Mouse (Mus musculus) naive thymus-derived CD4-positive, alpha-beta T cell, adult 2 months (primary cell): ENCODE measurements around the gene Tbc1d2b.

Experiments
- DNase-seq: peaks from one replicate; pipeline ENCODE4 v3.0.0-alpha.2; 2011; ENCODE audit warnings: low read depth

Gene Tbc1d2b

DNA sequence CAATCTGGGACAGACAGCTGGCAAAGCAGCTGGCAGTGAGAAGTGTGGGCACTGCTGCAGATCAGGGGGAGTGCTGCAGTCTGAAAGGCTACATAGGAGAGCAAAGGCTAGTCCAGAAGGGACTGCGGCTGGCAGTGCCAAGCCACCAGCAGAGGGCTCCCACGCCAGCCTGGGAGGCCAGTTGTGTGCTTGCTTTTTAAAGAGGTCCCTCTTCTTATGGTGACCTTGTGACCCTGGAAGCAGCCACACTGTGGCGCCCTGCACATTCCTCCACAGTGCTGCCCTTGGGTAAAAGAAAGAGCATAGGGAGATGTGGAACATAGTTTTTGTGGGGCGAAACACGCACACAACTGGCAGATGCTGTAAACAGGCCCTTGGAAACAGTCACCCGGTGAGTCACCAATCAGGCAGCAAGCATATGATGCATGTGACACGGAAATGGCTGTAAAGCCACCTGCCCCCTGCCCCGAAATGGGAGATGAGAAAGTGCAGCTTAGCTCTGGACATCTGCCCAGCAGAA, 66.1 kb downstream of the Tbc1d2b start:
- DNase-seq: no peak

DNA sequence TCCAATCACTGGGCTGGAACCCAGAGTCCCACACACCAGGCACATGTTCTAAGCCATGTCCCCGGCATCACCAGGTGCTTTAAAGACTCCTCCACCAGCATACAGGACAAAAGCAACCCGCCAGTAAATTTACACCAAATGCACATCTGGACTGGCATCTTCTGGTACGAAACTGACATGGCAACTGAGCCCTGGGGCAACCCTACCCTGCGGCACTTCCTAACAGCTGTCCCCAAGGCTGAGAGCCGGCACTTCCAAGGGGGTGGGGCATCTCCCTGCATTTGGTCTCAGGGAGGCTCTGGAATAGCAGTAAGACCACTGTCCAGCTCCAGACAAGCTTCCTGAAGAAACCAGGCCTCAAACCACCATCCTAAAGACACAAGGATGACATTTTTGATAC, 67.4 kb downstream of the Tbc1d2b start:
- DNase-seq: no peak

DNA sequence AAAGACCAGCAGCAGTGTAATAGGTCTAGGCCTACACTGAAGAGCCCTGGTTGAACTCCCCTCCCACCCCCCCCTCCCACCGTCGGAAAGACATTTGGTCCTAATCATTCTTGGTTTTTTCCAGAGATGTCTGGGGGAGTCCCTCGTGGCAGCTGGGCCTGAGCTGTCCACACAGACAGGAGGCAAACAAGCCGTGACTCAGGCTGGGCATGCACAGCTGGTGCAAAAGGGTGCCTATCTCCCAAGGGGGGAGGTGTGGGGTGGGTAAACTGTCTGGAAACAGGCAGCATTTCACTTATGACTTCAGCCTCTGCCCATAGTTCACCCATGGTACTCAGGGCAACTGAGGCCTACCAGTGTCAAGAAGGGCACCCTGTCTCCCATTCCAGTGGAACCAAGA, 69.1 kb downstream of the Tbc1d2b start:
- no peak for DNase-seq

DNA sequence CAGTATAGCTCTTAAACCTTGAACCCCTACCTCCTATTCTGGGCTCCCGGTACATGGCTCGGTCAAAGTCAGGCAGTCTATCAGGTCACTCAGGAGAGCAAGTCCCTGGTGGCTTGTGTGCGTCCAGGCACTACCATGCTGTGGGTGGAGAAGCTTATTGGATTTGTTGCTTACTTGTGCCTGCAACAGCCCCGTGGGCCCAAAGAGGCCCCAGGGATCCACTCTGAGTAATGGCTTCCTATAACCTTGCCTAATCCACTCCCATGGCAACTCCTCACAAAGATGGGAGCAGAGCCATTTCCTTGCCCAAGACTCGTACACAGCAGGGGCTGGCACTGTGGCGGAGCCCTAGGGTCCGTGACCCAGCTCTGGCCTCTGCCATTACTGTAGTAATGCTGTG, 69.5 kb downstream of the Tbc1d2b start:
- DNase-seq: no peak

DNA sequence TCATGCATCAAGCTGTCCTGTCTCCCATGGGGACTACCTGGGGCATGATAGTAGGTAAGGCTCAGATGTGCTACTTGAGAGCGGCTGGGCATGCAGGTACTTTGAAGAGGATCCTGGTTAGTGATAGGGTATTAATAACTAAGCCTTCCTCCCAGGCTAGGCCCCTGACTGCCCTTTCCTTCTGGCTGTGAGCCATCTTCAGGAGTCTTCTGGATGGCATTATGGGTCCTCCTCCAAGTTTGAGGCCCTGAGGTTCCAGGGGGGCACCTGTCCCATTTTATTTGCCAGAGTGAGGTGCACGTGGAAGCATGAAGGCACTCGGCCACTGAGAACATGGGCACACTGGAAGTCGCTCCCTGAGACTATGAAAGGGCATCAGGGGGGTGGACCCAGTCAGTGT, 70.1 kb downstream of the Tbc1d2b start:
- DNase-seq: no peak

DNA sequence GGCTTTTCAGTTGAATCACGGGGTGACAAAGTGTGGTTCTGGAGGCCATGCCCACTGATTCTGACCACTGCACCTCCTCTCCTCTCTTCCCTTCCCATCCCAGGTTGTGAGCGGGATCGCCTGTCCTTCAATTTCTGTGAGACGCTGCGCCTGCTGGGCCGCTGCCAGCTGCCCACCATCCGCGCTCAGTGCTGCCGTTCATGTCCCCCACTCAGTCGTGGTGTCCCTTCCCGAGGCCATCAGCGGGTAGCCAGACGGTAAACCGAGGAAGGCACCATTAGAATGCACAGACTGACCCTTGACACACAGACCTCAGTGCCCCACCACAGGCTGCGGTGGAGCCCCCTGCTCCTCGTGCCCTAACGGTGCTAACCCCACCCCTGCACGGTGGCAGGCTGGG, 71.0 kb downstream of the Tbc1d2b start:
- no peak for DNase-seq

DNA sequence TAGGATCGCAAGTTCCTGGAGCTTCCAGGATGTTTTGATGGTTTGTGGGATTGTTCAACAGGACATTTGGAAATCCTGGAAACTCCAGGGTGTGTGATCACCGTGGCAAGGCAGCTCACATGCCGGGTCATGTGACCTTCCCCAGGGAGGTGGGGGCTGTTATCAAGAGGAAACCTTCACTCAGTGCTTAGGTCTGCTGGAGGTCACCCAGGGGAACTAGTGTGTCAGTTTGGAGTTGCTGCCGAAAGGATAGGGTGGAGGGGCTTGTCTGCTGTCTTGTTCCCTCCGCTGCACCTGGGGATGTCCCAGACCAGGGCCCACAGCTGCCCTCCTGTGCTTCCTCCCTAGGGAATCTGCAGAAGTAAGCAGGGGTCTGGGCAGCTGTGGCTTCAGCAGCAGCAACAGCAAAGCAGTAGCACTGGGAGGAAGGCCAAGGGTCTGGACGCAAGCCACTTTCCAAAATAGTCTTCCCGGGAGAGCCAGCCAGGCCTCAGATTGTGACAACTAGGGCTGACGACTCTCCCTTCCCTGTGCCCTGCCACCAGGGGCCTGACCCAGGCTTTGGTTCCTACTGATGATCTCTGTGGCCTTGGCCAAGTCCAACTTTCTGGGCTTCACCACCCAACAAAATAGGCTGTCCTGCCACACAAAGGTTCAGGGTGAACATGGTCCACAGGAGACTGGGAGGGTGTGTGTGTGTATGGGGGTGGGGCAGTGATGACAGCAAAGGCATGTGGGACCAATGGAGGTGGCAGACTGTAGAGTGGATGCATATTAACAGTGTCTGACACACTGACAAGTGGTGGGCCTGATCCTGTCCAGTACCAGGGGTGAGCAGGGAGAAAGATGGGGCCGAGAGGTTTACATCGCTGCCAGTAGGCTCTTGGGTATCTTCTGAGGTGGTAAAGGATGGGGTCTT, 71.8 kb downstream of the Tbc1d2b start:
- DNase-seq: no peak

DNA sequence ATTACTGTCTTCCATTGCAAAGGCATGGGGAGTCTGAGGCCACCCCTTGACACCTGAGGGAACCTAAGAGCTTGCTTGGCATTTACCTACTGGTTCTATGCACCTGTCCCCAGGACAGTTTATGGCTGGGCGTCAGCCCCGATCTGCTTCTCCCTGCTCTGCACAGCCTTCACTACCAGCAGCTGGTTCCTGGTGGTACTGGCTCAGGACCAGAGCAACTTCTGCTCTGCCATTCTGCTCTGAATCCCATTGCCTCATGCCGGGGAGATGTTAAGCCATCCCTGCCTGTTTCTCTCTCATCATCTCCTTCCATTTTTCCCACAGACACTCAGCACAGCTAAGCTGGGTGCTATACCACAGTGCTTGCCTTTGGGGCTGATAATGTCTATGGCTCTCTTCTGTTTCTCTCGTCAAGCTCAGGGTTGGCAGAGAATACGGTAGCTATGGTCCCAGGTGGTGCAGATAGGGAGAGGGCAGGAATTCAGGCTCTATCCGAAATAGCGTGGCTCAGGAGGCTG, 72.7 kb downstream of the Tbc1d2b start:
- no peak for DNase-seq

DNA sequence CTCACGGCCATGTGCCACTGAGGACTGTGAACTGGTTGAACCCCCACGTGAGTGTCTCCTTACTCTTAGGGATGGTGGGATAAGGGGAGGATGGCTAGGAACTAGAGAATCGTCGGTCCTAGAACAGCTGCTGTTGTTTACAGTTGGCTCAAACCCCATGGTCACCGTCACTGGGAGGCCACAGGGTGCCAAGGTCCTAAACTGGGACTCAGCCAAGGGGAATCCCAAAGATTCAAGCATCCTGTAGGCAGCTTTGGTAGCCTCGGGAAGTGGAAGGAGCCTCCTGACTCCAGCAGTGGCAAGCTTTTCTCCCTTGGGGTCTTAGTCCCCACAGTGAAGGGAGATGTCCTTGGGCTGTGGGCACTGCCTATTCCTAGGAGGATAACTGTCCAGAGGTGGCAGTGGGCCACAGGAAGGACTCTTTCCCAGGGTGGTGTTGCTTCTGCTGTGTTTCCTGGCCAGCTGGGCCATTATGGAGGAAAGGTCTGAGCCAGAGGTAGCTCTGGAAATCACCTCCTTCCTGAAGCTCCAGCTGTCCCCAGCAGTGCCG, 73.4 kb downstream of the Tbc1d2b start:
- DNase-seq: no peak

DNA sequence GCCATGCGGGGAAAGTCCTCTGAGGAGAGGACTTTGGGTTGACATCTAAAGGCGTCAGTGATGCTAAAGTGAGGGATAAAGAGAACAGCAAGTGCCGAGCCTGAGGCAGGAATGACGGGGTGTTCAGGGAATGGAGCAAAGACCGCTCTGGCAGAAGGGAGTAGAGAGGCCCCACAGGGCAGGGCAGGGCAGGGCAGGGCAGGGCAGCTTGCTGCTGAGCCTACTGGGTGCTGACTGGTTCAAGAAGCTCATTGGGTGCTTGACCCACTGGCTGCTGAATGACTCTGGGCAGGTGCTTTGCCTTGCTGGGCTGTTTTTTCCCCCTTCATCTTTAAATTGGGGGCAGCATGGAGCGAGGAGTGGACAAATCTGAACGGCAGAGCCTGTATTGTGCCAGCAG, 74.3 kb downstream of the Tbc1d2b start:
- no peak for DNase-seq

DNA sequence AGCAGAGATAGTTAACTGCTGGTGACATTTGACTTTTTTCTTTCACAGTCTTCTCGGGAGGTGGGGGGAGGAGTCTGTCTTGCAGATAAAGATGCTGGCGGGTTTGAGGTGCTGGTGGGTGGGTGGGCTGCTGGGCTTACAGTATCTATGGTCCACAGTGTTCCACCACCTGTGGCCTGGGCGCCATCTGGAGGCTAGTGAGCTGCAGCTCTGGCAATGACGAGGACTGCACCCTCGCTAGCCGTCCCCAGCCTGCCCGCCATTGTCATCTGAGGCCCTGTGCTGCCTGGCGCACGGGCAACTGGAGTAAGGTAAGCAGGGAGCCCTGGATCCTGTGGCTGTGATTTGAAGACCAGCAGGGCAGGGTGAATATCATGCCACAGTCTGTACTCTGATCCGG, 75.6 kb downstream of the Tbc1d2b start:
- DNase-seq: no peak

DNA sequence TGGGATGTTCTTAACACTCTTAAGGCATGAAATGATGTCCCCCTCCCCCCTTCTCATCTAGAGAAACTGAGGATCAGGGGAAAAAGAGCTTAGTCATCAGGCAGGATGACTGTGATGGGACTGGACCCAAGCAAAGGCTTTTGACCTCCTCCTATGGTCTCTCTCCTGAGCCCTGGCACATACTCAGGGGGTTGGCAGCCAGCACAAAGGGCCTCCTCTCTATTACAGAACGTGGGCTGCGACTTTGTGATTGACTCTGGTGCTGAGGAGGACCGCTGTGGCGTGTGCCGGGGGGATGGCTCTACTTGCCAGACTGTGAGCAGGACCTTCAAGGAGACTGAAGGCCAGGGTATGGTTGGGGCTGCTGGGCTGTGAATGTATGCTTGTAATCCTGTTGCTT, 81.2 kb downstream of the Tbc1d2b start:
- DNase-seq: no peak

DNA sequence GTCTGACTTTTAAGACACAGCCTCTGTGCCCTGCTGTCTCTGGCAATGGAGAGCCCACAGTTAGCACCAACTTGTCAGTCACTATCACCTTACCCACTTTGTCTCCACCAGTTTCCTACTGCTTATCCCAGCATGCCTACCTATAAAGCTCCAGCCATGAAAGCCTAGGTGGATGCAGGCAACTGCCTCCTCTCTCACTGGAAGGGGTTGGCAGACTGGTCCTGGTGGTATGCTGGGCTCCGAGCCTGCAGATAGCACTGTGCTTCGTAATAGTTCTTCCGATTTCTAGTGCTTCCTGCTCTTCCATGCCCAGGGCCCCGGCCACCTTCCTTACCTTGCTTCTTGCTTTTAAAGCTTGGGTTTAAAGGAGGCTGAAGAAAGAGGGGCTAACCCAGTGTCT, 81.7 kb downstream of the Tbc1d2b start:
- DNase-seq: no peak

DNA sequence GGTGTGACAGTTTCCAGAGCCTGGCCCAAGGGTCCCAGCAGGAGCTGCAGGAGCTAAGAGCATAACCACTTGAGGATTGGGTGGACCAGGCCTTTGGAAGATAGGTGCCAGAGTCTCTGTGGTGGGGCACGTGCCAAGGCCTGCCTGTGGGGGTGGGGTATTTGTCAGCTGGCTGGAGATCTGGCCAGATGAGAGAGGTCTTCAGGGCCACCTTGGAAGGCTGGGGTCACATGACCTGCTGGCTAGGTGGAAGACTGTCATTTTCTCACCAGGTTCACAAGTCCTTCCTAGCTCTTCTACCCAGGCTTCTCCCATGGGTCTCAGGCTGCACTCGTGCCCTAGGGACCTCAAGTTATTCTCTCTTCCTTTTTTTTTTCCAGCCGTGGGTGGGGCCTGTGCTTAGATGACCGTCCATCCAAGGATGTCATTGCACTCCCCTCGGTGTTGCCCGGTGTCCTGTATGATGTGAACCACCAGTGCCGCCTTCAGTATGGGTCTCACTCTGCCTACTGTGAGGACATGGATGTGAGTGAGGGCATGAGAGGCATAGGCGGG, 85.2 kb downstream of the Tbc1d2b start:
- no peak for DNase-seq

DNA sequence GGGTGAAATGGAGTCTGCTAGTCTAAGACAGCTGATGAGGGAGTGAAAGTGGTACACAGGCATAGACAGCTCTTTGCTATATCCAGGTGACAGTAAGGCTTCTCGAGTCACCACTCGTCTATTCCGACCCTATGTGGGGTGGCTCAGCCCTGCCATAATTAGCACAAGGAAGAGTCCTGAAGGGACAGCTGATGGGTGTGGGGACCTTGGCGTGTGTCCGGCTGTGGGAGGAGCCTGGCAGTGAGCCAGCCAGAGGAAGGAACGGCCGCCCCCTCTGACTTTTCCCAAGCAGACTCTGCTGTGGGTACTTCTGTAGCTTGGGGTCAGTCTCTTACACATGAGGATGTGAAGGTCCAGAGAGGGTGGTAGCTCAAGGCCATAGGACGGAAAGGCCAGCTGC, 86.5 kb downstream of the Tbc1d2b start:
- no peak for DNase-seq

DNA sequence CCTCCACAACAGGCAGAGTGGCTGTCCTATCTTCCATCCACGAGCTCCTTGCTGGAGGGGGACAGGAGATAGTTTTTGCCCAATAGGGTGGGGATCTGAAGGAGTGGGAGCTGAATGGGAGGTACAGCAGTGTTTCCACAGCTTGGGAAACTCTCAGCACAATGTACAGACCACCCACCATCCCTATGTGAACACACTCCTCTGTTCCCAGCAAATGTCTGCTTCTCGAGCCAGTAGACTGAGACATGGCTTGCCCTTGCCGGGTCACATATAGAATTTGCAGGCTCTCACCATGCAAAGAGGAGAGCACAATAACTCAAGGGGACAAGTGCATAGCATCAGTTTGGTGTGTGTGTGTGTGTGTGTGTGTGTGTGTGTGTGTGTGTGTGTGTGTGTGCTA, 87.1 kb downstream of the Tbc1d2b start:
- no peak for DNase-seq

DNA sequence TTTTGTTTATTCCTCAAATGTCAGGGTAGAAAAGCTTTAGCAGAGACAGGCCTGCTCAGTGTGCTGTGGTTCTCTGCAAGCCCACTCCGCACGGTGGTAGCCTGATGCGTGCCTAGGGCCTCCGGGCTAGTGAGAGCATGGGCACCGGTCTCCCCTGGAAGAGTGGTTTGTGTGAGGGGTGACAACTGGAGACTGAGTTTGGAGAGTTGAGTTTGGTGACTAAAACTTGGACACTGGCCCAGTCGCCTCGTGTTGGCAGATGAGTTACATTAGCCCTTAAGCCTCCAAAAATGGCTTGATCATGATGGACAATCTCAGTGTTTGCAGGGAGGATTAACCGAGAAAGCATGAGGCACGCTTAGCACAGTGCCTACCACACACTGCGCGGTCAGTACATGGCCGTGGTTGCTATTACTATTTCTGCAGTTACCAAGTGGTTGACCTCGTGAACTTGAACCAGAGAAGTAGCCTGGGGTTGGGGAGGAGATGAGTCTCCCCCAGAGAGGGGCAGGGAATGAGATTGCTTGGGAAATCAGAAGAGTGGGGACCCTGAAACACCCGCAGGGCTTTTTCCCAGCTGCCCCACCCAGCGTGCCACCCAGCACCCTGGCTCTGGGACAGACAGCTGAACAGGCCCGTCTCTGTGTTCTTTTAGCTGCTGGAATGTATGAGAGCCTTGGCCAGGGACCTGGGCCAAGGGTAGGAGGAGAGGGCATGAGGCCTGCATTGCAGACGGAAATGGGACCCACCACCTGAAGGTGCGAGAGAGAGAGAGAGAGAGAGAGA, 87.8 kb downstream of the Tbc1d2b start:
- DNase-seq: no peak

DNA sequence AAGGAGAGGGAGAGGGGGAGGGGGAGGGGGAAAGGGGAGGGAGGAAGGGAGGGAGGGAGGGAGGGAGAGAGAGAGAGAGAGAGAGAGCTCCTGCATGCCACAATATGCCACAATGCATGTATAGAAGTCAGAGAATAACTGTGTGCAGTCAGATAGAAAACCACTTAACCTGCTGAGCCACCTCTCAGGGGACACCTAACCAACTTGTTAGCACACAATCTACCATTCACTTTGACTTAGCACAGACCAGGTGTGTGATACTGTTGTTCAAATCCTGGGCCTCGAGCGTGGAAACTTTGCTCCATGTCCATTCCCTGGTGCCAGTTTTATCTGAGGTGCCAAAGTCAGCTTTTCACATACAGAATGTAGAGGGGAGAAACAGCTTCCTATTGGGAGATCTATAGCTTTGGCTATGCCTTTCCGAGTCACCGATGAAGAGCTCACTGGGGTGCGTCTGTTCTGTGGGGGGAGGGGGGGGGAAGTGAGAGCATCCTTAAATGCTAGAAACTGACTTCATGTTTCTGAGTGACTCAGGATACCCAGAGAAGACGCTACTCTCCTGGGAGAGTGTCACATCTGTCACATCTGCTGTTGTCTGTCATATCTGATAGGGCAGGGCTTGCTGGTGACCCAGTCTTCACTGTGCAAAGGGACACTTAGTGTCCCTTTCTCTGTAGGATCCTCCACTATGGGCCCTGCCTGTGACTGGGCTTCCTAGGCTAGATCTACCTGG, 88.8 kb downstream of the Tbc1d2b start:
- no peak for DNase-seq

DNA sequence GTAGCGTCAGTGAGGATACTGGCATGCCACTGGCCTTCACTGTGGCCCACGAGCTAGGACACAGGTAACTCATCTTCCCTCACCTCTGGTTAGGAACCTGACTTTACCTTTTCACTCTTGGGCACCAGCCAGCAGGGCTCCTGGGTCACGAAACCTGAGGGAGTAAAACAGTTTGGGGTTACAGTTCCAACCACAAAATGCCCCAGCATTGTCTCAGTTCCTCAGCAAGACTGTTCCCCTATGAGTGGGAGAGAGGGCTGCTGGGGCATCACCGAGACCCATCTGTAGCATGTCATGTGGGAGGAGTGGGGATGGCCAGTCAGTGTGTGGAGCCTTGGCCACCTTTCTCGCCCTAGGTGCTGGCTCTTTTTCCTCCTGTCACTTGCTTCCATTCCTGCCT, 91.2 kb downstream of the Tbc1d2b start:
- no peak for DNase-seq

DNA sequence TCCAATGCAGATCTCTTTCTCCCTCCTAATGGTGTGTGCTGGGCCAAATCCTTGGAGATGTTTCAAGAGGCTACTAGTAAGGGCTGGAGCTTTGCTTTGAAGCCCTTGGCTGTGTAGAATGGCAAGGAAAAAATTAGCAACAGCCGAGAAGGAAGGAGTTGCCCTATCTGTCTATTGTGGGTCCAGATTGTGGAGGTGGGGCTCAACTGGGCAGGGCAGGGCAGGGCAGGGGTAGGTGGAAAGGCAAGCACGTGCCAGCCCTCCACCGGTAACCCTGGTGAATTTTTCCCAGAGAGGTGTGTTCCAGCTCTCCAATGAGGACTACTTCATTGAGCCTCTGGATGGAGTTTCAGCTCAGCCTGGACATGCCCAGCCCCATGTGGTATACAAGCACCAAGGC, 97.3 kb downstream of the Tbc1d2b start:
- DNase-seq: no peak

DNA sequence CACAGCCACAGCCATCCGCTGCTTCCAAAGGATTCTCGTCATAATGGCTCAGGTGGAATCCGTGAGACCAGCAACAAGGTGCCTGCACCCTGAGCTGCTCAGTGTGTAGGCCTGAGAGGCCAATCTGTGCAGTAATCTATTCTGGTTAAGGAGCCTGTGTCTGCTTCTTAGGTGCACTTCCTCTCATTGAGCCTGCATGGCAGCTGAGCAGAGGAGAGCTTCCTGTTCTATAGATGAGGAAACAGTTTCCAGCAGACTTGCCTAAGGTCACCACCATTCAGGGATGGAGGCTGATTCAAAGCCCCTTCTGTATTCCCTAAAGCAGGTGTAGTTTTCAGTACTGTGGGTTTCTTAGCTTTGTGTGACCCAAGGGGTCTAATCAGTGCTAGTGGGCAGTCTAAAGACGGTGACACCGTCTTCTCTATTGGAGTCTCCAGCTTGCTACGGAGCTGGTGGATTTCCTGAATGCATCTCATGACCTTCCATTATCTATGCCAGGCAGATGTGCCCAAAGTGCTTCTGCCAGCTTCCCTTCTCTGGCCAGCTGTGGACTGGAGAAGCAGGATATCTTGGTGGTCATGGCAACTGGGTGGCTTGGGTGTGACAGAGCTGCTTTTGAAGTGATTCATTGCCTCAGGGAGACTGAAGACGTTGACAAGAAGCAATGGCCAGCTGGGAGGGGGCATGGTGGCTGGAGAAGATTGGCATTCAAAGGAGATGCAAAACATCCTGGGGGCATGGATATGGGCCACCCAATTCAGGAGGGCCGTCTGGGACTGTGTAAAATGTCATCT, 97.9 kb downstream of the Tbc1d2b start:
- no peak for DNase-seq
